Mouse (Mus musculus) gastrocnemius, postnatal 14 days (tissue): ENCODE measurements around the gene Kmt2e. TPM values are rescaled to one million over a fixed set of nuclear protein-coding genes. Genes with fewer than 3 reads are reported as not detected.

Experiments
- DNase-seq: peaks from one replicate; pipeline ENCODE4 v3.0.0; 2021; ENCODE audit warnings: mixed read lengths
- intact Hi-C: fragments of 180-260 bp; cut with DNase I; formaldehyde crosslinking; loops from one replicate; pipeline ENCODE4 v1.15.1; 2025; ENCODE audit warnings: low total_unique reads
- total RNA-seq, 2 experiments: library from RNA; stranded (reverse); gene quantifications; 2 replicates each; pipeline ENCODE4 v1.2.3; 2021

The Kmt2e gene
- total RNA-seq, 2 experiments from 2014 or later: 25.2 to 27.1 TPM

DNA sequence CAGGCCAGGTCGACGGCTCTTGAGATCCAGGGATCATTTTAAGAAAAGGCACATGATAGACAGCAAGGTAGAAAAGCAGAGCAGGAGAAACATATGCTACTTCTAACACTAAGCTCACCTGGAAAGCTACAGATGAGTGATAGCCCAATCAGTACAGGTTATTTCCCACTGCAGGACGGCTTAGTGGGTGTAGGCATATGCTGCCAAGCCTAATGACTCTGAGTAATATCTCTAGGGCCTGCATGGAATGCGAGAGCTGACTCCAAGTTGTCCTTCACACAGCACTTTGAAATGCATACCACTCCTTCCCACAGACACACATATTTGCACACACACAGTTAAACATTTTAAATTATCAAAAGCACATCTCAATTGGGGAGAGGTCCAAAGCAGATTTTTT is 55.0 kb downstream of the Kmt2e start:
- intact Hi-C loops: loop anchor here (10.0 kb wide), 1 partner anchor 64 kb away; no protein-coding TSS in a partner anchor
- DNase-seq: no peak

GRCm38 (mm10) chr5:23490797-23491196 is 56.6 kb downstream of the Kmt2e start:
- intact Hi-C loops: no loop called here
- DNase-seq: no peak

DNA sequence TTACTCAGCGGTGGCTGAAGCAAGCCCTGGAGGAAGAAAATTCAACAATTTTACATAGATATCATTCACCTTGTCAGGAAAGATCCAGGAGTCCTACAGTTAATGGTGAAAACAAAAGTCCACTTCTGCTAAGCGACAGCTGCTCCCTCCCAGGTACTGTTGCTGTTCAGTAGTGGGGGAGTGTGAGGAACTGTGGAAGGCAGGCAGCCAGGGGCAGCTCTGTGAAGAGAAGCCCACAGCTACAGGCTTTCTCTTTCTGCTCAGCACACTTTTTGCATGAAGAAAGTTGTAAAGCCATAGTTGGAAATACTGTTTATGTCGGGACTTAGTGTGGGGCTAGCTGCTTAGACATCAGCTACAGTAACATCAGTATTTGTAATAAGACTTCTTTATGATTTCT is 62.2 kb downstream of the Kmt2e start:
- intact Hi-C loops: no loop called here
- no peak for DNase-seq

DNA sequence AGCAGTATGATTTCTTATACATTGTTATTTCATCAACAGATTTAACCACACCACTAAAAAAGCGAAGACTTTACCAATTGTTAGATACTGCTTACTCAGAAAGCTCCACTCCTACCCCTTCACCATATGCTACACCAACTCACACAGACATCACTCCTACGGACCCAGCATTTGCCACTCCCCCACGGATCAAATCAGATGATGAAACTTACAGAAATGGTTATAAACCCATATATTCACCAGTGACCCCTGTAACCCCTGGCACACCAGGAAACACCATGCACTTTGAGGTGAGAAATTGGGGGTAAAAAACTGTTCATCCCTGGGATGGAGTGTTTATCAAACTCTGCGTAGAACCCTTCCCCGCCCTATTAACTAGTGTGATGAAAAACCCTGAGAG is 62.7 kb downstream of the Kmt2e start:
- intact Hi-C loops: no loop called here
- DNase-seq: no peak

GRCm38 (mm10) chr5:23497920-23498319 is 63.7 kb downstream of the Kmt2e start:
- intact Hi-C loops: no loop called here
- DNase-seq: no peak

DNA sequence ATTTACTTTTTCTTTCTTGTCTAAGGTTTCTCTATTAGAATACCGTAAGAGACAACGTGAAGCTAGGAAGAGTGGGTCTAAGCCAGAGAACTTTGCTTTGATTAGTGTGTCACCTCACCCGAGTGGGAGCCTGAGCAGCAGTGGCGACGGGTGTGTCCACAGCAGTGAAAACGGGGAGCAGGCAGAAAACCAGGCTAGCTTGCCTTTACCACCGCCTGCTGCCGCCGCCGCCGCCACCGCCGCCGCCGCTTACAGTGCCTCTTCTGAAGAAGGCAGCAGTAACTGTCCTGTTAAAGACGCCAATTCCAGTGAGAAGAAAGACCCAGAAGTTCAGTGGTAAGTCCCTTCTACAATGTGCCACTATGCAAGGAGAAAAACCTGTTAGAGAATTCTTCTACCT is 65.0 kb downstream of the Kmt2e start:
- intact Hi-C loops: no loop called here
- DNase-seq: no peak

DNA sequence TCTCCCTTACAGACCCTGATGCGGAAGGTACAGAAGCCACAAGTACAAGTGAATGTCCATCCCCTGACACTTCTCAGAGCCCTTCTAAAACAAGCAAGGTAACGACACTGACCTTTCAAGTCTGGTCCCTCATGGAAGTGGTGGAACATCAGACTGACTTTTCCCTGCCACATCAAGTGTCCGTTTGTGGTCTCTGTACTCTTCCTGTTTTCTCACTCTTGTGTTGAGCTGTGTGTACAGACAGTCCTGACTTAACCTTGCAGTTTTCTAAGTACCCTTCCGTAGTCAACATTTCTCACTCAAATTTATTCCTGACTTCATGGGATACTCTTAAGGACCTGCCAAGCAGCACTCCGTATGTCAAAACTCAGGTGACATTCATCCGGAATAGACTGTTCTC is 66.5 kb downstream of the Kmt2e start:
- no peak for DNase-seq
- intact Hi-C loops: no loop called here

GRCm38 (mm10) chr5:23501582-23502316 is 67.5 kb downstream of the Kmt2e start:
- intact Hi-C loops: no loop called here
- DNase-seq: no peak

DNA sequence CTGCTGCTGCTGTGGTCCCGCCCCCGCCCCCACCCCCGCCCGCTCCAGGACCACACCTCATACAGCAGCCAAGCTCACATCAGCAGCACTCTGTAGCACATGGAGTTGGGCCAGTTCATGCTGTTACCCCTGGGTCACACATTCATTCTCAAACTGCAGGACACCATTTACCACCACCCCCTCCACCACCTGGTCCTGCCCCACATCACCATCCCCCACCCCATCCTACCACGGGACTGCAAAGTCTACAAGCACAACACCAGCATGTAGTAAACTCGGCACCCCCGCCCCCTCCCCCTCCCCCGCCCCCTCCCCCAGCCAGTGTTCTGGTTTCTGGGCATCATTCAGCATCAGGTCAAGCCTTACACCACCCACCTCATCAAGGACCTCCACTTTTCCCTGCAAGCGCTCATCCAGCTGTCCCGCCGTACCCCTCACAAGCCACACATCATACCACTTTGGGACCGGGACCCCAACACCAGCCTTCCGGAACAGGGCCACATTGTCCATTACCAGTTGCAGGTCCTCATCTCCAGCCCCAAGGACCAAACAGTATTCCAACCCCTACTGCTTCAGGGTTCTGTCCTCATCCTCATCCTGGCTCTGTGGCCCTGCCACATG is 68.2 kb downstream of the Kmt2e start:
- intact Hi-C loops: no loop called here
- DNase-seq: no peak

DNA sequence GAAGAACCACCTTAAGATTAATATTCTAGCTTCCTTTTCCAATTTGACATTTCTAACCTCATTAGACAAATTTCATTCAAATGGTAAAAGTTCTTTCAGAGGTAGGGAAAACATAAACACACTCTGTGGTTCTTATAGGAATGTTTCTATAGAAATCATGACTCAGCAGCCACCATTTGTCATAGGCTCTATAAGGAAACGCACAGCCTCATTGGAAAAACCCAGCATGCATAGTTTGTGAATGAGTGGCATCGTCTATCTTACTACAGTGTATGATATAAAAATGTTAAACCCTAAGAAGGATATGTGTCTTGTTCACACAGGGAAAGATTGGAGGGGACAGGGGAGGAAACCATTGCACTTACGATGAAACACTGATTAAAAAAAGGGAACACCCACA is 71.3 kb downstream of the Kmt2e start:
- intact Hi-C loops: no loop called here

GRCm38 (mm10) chr5:23507210-23507609 is 73.0 kb downstream of the Kmt2e start:
- intact Hi-C loops: no loop called here
- DNase-seq: no peak

More for the DNA sequence above, 71.3 kb downstream of the Kmt2e start:
- no peak for DNase-seq

DNA sequence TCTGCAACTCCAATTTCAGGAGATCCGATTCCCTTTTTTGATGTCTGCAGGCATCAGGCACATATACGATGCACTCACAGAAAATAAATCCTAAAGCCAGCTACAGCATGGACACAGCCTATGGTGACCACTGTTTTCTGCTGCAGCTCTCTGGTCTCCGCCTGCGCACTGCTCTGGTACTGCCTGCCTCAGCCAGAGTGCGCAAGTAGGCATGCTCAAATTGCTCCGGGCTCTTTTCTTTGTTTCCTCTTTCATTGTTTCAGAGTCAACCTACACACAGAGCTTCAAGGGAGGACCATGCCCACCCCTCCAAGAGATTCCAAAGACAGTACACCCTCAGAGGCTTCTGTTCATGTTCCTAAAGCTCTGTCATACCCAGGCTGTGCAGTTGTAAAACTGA is 74.4 kb downstream of the Kmt2e start:
- intact Hi-C loops: no loop called here
- no peak for DNase-seq

DNA sequence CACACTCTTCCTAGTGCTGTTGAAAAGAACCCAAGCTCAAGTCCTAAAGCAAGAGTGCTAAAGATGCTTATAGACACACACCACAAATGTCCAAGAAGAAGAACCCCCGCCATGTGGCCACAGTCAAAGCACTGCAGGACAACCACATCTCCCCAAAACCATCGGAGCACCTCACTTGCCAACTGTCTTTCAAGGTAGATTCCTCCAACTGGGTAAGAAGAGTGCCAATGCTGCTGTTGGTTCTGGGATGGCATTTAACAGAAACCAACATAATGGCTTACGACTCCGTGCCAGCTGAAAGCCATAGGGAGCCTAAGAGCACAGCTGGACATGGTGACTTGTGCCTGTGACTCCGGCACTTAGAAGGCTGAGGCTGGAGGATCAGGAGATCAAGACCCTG is 77.2 kb downstream of the Kmt2e start:
- intact Hi-C loops: no loop called here
- no peak for DNase-seq

GRCm38 (mm10) chr5:23512556-23512955 is 78.3 kb downstream of the Kmt2e start:
- intact Hi-C loops: no loop called here
- DNase-seq: no peak

- no peak for DNase-seq
- intact Hi-C loops: no loop called here
Observed at GRCm38 (mm10) chr5:23513468-23513867, 79.2 kb downstream of the Kmt2e start.

GRCm38 (mm10) chr5:23515038-23515437 is 80.8 kb downstream of the Kmt2e start:
- DNase-seq: no peak
- intact Hi-C loops: no loop called here

DNA sequence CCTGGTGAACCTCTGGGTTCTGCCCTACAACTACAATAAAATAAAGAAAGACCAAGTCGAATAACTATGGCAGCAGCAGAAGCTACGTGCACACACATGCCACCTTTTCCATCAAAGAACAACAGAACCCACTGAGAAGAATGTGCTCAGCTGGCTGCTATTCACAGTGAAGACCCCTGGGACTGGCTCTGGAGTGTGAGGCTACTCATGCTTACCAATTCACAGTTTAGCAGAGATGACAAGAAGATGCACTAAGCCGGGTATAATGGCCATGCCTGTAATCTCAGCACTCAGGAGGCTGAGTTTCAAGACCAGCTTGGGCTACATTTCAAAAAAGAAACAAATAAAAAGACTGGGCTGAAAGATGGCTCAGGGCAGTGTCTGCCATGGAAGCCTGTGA is 82.7 kb downstream of the Kmt2e start:
- intact Hi-C loops: no loop called here
- DNase-seq: no peak

DNA sequence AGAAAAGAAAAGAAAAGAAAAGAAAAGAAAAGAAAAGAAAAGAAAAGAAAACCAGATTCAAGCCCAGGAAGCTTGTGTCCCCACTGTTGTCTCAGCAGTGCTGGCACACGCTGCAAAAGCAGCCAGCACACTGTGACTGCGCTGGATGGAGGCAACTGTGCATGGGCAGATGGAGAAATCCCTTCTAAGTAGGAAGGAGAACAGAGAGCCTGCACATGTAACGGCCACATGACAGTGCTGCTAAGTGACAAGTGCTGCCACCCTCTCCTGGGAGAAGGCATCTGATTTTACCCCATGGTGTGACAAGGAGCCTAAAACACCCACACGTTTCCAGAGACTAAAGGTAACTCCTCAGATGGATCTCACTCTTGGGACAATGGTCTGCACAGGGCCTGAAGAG is 83.6 kb downstream of the Kmt2e start:
- intact Hi-C loops: no loop called here
- DNase-seq: no peak

DNA sequence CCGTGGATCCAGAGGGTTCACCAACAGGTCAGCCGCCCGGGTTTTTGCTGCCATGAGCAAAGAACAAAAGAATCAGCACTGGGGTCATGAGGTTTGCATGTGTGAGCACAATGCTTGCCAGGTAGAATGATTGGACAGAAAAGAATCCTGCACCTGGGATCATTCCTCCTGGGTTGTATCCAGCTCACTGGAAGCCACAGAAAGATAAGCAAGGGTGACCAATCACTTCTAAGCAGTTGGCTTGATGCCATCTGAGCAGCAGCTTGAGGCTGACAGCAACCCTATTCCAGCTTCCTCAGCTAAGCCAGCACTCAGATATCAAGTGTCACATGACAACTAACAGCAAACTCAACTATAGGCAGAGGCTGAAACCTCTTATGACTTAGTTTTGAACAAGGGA is 84.4 kb downstream of the Kmt2e start:
- intact Hi-C loops: no loop called here

DNA sequence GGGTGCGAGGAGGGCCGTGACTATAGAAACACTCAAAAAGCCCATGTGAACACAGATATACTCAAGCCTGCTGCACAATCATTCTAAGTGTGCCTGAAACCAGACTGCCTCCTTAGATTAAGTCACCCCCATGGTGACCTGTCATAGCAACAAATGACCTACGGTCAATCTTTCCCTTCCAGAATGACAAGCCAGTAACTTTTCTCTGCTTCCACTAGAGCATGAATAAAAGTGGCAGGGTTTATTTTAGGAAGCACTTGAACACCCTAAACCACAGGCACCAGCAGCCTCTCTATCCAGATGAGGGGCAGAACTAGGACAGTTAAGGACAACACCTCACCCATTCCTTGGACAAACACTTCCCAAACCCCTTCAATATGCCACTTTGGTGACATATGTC is 85.4 kb downstream of the Kmt2e start:
- intact Hi-C loops: no loop called here

More for the DNA sequence above, 84.4 kb downstream of the Kmt2e start:
- peak; percentile 23 for DNase-seq

GRCm38 (mm10) chr5:23521645-23522044 is 87.4 kb downstream of the Kmt2e start:
- intact Hi-C loops: no loop called here
- DNase-seq: no peak

More for the DNA sequence above, 85.4 kb downstream of the Kmt2e start:
- no peak for DNase-seq
